Mouse (Mus musculus) monocyte, adult 2 months (primary cell): ENCODE measurements at regions not wholly inside any gene's neighbourhood (a gene's known extent, or its start where the extent isn't known, plus 50 kb on each side); places are given as distances from the start of the nearest gene placed in this dataset.

ENCODE experiments used
- DNase-seq, 2 experiments: peaks; one replicate each; pipeline ENCODE4 v3.0.0; 2022; ENCODE audit warnings: low spot score in 2 of 2, low read depth in 1 of 2

GRCm38 (mm10) chr15:51092936-51093335, 2791.8 kb upstream of the Gm7489 start:
- DNase-seq = no peak

- no peak for DNase-seq
These were observed 2780.8 kb upstream of the Gm7489 start for GRCm38 (mm10) chr15:51103948-51104347.

GRCm38 (mm10) chr15:51104362-51104761, 2780.3 kb upstream of the Gm7489 start:
- no peak for DNase-seq

DNA sequence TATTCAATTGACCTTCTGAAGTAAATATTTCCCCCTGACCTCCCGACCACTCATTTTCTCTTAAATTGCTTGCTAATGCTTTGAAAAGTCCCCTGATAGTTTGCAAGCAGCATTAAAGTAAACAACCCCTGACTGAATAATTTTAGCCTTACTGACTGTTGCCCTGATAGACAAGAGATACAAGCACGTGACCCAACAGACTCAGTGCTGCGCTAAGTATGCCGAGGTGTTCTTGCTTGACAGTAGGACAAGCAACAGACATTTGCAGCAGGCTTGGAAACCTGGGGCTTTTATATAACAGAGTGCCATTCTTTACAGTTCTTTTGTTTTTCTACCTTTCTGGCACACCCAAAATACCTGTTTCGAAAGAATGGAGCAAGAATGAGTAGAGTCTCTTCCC, 2779.9 kb upstream of the Gm7489 start:
- no peak for DNase-seq

DNA sequence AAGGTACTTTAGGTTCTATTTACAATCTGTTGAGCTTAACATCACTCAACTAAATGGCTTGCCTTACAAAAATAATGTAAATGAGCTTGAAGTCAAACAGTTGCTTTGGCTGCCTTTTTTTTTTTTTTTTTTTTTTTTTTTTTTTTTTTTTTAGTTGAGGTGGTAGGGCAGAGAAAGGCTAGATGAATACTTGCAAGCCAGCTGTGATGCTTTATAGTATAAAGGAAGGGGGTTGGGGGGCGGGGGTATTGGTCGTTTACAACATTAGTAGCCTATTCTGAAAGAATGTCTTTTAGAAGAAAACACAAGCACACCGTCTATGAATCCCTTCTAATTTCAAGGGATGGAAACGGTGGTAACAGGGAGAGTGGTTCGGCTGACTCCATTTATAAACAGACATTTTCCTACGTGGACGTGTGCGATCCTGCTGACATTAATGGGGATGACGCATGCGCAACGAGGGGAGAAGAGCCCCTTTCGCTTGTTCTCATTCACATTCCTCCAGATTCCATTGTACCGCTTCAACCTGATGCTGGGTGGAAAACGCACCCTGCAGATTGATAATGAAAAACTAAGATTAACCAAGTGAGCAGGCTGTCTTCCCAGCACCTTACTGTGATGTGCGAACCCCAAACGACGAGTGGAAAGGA, 2779.2 kb upstream of the Gm7489 start:
- no peak for DNase-seq

GRCm38 (mm10) chr15:51110186-51110585, 2774.5 kb upstream of the Gm7489 start:
- DNase-seq = no peak

DNA sequence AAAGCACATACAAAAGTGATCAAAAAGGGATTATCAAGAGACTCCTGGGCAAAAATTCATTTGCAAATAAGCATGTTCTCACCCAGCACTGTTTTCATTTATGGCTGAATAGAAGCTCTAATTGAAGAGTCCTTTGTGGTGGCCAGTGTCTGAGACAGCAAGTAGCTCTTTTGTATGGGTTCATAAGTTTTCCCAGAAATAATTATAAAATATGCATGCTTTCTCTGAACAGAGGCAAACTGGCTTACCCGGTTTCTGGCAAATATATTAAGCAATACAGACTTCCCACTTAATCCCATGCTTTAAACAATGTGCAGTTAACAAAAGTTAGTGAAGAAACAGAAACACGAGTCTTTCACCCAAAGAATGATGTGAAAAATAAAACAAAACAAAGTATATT, 2758.8 kb upstream of the Gm7489 start:
- DNase-seq = no peak

DNA sequence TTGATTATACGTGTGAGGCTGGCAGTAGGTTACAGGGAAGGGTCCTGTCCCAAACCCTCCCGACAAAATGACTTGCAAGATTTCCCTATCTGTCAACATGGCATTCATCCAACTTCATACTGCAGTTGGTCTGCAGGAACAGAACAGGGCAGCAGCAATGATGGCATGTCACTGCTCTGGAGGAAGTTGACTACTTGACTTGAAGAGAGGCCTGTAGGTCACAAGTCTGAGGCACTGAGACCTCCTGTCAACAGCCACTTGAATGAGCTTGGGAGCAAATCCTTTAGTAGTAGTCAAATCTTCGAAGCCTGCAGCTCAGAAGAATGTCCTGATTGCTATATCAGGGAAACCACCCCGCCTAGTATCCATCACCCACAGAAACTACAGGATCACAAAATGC, 2753.7 kb upstream of the Gm7489 start:
- DNase-seq = no peak

GRCm38 (mm10) chr15:51136121-51136520, 2748.6 kb upstream of the Gm7489 start:
- no peak for DNase-seq

GRCm38 (mm10) chr15:51139507-51139906, 2745.2 kb upstream of the Gm7489 start:
- DNase-seq = no peak

GRCm38 (mm10) chr15:51173976-51174620, 2710.6 kb upstream of the Gm7489 start:
- no peak for DNase-seq

DNA sequence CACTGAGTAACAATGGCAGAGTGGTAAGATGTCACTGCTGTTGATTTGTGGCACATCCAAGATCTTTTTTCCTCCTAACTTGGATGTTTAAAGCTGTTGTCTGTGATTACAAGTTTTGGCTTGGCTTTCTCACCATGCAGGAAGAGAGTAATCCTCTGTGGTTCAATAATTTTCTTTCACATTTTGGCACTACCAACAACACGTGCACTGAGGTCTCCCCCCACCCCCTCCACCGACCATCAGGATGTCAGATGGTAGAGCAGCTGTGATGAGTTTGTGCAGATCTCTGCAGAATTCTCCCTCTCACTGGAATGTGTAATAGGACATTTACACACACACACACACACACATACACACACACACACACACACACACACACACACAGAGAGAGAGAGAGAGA, 2708.2 kb upstream of the Gm7489 start:
- no peak for DNase-seq

GRCm38 (mm10) chr15:51189134-51189533, 2695.6 kb upstream of the Gm7489 start:
- no peak for DNase-seq

- DNase-seq = no peak
These were observed 2687.1 kb upstream of the Gm7489 start for GRCm38 (mm10) chr15:51197466-51198158.

DNA sequence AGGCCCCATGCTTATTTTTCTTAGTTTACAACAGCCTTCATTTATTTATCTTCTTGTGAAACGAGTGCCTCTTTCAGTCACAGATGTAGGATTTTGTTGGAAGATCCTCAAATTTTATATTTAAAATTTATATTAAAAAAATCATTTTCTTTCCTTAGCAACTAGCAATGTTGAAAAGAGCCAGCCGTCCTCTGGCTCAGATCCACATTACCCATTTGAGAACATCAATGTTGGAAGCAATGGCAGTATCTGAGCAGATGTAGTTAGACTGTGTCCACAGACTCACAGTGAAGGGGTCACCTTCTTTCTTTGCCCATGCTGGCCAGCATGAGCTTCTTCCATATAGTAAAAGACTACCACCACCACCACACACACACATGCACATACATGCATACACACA, 2681.4 kb upstream of the Gm7489 start:
- no peak for DNase-seq

GRCm38 (mm10) chr15:51206050-51206449, 2678.7 kb upstream of the Gm7489 start:
- DNase-seq = no peak

DNA sequence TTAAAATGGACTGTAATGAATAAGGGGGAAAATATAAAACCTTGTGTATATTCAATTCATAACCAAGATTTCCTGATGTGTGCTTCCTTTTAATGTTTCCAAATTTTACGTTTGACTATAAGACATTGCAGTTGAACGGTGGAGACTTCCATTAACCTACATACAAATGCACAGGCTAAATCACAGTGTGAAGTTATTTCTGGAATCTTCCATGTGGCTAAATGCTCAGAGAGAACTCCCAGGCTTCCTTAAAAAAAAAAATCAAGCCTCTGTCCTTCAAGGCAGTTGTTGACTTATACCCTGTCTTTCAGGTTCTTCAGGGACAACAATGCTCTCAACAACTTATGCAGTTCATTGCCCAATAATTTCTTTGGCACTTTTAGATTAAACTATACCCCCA, 2677.9 kb upstream of the Gm7489 start:
- no peak for DNase-seq

DNA sequence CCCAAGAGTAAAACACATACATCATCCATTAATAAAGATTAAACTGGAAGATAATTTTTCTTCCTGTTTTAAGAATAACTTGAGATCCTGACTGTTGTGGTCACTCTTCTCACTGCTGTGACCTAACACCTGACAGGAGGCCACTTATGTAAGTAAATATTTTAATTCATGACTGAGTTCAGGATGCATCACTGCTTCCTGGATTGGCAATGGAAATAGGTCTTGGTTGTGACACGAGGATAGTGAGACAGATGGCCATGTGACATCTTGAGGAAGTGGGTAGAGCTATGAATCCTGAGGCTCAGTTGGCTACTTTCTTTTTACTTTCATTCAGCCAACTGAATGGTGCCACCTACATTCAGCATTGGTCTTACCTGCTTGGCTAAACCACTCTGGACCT, 2649.8 kb upstream of the Gm7489 start:
- no peak for DNase-seq

GRCm38 (mm10) chr15:51244596-51244995, 2640.1 kb upstream of the Gm7489 start:
- no peak for DNase-seq

DNA sequence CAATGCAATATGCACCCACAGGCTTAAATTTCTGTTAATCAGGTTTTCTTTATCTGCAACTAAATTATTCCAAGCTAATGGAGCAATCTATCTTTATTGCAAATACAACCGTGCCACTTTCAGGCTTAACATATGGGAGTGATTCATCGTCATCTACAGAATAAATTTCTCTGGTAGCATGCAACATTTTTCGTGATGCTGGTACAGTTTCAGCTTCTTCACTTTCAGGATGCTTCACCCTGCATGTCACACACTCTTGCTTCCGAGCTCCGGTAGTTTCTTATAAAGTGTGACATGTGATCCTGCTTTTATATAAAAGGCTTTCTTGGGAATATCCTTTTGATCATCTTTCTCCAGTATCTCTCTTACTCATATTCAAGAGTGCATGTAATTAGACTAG, 2637.4 kb upstream of the Gm7489 start:
- no peak for DNase-seq

- no peak for DNase-seq
These were observed 2636.5 kb upstream of the Gm7489 start for GRCm38 (mm10) chr15:51248034-51248788.

DNA sequence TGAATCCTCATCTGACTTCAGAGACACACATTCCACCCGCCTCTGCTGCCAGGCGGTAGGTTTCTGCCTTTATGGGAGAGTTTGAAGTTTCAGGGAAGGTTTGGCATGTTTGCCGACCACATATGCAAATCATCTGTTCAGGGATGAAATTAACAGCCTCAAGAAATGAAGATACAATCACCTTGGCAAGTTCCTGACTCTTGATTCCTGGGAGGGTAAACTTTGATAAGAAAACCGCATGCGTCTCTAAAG, 2636.0 kb upstream of the Gm7489 start:
- DNase-seq = no peak
